Mouse (Mus musculus) natural killer cell, adult 2 months (primary cell): Measurements from ENCODE around the gene Ndufaf2.

Source experiments
- DNase-seq, 2 experiments: peaks; one replicate each; pipeline ENCODE4 v3.0.0; 2022; ENCODE audit warnings: low spot score in 2 of 2

The Ndufaf2 gene

DNA sequence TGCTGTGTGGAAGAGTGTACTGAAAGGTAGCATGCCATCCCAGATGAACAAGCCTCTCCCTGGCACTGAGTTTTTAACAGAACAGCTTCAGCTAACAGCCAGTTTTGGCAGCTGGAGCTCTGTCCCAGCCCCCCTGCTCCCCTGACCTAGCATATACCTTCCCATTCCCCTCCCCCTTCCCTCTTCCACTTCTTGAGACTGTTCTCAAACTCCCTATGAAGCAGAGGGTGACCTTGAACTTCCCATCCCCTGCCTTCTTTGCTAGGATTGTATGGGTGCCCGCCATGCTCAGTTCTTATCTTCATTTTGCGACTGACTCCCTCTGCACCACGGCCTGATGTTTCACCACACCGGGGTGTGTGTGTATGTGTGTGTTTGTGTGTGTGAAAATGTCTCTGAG lies 195.7 kb downstream of the Ndufaf2 start:
- no peak for DNase-seq

DNA sequence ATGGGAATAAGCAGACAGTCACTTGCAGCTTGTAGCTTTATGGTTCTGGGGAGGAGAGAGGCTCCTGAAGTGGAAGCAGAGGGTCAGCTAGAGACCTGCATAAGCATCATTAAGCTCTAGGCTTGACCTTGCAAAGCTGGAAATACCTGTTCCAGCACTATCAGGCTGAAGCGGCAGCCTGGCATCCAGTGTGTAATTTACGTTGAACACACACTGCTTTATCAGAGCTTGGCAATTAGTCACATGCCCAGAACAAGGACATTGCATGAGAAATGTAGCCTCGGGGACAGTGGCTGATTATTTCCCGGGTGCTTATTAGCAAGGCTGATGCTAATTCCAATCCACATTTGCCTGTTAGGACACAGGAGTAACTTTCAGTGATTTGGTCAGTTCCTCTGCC lies 196.5 kb downstream of the Ndufaf2 start:
- DNase-seq = no peak

DNA sequence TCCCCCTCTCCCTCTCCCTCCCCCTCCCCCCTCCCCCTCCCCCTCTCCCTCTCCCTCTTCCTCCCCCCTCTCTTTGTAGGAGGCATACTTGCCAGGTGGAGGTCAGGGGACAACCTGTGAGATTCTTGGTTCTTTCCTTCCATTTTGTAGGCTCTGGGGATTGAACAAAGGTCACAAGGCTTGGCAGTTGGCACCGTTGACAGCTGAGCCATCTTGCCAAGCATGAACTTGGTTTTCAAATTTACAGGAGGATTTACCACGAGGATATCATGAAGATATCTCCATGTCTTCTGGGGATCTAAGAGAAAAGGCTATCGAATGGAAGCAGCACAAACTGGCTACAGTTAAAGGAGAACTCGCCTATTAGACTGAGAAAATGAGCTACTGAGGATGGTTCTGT lies 196.9 kb downstream of the Ndufaf2 start:
- DNase-seq = no peak

DNA sequence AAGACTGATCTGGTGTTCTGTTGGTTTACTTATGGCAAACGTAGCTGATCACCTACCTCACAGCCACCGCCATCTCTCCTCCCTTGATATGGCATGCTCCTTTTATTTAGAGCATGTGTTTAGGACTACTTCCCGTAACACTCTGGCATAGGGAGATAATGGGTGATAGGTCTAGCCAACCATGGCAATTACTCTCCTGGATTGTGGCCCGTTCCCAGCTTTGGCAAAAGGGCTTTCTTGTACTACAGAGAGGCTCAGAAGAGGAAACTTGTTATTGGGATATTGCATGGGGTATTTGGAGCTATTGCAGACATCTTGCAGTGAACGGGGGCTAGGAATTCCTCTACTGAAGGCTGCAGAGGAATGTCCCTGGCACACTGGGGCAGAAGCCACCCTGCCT lies 197.9 kb downstream of the Ndufaf2 start:
- no peak for DNase-seq

DNA sequence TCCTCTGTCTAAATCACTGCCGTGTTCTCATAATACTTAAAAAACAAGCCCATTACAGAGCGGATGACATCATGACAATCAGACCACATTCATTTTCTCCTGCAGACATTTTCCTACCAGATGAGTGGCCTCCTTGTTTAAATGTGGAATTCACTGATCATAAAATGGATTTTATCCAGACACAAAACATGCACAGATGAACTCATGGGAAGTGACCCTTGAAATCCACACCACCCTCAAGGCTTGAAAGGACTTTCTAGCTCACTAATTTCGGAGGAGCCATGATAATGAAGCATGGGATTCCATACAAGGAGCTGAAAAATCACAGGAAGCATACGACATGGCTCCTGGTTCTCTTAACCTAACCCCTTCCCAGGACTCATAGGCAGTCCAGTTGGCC lies 198.5 kb downstream of the Ndufaf2 start:
- DNase-seq = no peak

DNA sequence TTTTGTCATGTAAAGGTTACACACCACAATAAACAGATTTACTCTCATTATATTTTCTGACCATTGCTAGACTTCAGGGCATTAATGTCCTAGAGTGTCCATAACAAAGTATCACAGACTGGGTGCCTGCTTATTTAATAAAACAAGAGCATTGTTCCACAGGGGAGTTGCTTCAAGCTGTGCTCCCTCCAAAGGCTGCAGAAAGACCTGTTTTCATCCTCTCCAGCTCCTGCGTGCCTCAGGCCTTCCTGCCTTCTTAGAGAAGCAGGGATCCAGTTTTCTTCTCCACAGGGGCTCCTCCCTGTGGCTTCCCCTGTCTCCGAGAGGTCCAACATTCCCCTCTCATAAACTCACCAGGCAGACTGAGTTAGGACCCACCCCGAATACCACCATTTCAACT lies 202.2 kb downstream of the Ndufaf2 start:
- DNase-seq = no peak

DNA sequence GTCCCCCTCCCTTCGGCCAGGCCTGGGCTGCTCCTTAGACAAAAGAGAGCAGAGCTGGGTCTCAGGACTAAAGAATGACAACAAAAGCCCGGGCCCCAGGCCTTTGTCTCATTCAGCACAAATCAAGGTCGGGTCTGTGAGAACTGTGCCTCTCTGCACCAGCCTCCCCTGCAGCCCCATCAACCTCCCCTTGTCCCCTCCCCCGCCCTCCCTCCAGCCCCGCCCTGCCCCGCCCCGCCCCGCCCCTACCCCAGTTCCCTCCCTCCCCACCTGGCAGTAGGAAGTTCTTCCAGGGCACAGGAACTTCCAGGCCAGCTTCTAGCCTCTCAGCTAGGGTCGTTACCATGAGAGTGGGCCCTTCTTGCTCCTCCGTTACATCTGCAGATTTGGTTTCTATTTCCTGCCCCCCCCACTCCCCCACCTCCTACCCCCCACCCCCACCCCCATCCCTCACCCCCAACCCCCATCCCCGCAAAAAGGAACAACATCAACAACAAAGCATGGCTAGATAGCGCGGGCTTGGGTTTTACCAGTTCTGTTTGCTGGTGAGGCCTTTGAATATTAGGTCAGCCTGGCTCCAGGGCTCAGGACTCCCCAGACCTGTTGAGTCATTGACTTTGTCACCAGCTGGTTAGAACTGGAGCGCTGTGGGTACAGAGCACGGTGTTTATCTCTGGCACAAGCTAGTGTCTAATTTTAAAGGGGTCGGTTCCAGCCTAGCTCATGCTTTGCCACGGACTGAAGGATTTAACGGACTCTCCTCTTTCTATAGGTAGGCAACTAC lies 202.9 kb downstream of the Ndufaf2 start:
- no peak for DNase-seq

DNA sequence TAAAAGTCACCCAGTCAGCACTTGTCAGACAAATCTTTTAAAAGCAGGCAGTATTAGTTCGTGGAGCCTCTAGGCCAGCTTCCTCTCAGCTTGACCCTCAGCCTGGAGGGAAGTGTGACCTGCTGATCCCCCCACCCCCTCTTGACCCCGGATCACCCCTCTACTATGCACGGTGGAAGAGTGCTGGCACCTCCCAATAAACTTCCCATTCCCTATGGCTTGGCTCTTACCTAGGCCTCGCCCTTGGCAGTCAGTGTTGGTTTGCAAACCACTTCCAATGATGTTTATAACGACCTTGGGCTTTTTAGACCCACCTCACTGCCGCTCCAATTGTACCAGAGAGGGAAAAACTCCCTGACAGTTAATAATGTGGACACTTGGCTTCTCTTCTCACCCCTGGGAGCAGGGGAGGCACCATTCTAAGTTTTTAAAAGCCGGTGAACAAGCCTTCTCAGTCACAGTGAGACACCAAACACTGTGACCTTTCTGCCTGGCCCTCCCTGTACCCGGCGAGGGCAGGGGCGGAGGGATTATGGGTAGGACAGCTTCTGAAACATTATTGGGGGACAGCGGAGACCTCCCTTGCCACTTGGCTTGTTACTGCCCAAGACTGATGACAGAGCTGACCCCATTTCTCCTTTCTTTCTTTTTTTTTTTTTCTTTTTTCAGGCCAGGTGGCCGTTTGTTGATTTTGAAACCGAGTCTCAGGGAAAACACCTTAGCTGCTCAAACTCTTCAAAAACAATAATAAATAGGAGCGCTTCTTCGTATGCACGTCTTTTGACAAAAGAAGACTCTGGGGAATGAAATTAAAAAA lies 203.8 kb downstream of the Ndufaf2 start:
- no peak for DNase-seq

DNA sequence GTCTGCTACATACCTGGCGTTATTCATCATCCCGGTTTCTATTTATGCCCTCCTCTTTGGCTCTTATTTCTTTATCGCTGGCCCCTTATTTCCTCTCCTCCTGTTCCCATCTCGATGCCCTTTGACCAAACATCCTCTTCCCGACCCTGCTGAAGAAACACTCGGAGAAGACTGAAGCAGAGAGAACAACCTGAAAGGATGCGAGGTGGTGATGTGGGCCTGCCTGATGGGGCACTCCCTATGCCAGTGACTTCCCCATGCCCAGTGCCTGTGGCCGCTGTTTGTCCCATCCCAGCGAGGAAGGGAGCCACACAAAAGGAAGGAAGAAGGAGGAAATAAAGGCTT lies 204.4 kb downstream of the Ndufaf2 start:
- DNase-seq = no peak
